Mouse (Mus musculus): ENCODE data around the gene Gm14632.
"Not testable (repeated sequence)": the region's sequence is repeated elsewhere in the genome, so short reads cannot be mapped to it uniquely, and the experiment has no call there.

Gene Gm14632

DNA sequence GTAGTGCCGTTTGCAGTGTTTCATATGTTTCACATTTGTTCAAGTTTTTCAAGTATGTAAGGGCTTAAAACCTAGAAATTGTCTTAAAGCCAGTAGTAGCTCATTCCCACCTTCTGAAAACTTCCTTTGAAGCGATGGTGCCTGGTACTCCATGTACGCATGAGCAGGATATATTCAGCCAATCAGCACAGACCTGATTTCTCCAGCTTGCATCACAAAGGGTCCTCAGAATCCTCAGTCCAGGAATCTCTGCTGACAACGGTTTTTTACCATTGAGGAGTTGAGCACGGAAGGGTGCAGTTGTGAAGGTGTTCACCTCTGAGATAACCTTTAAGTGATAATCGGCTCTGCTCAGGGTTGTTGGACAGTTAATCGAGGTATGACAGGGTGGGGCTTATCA is at the start of gene Gm14632:
TSS of gene Gm14632 (plus strand) at position 301 of the 400 bp plus-strand sequence.
- DNase-seq (ENCODE audit: low read depth, low spot score): not testable (repeated sequence)

Measured in retina, adult 2 months (tissue).